Comparison of ENCODE assay signal across 15 mouse cellular contexts in genomic region chr11:107979497-107980174, GRCm38 (mm10).
DNase-seq lines count a peak whose midpoint lies in the region; ATAC-seq and TF ChIP-seq lines count a peak whose summit lies in the region.
"Had no signal": no experiment of that assay in that cellular context is flagged by ENCODE, and none has a peak within 500 bp of the region (broad histone marks: within the 10 kb centered on the region; RNA-seq: fewer than 3 reads in every experiment).

No protein-coding gene starts in this region.

- no peak overlapping the region for H3K4me3 ChIP-seq in hindbrain, embryonic 12.5 days
- H3K4me3 ChIP-seq in hindbrain, embryonic 10.5 days: no peak overlapping the region
- H3K4me3 ChIP-seq in midbrain, embryonic 12.5 days: no peak overlapping the region
- no peak overlapping the region for H3K4me3 ChIP-seq in olfactory bulb, adult 2 months (ENCODE audit: insufficient read depth, low read depth, low read length)
- H3K4me3 ChIP-seq: heart, embryonic 15.5 days had no signal

- peak; percentile 64; the same call in 1 of the 2 replicates for ATAC-seq in hindbrain, embryonic 12.5 days (ENCODE audit: low FRiP score)
- peak; percentile 78 for ATAC-seq in midbrain, embryonic 12.5 days (ENCODE audit: low FRiP score, low read depth)

- no peaks in the 10 kb centered on the region for H3K9me3 ChIP-seq in hindbrain, embryonic 12.5 days (replicated peaks)
- no peaks in the 10 kb centered on the region for H3K9me3 ChIP-seq in hindbrain, embryonic 10.5 days
- H3K9me3 ChIP-seq in midbrain, embryonic 12.5 days: no peaks in the 10 kb centered on the region
- H3K9me3 ChIP-seq: heart, embryonic 15.5 days had no signal

- intact Hi-C loops in heart, postnatal 25 days (cut with DNase I): no loop called here

- peak overlapping the region; percentile 48 for H3K27ac ChIP-seq in hindbrain, embryonic 12.5 days
- H3K27ac ChIP-seq in hindbrain, embryonic 10.5 days: no peak overlapping the region
- H3K27ac ChIP-seq in midbrain, embryonic 12.5 days (replicated peaks): peak overlapping the region; percentile 27
- H3K27ac ChIP-seq in olfactory bulb, adult 2 months (ENCODE audit: insufficient read depth, low read depth, low read length): 0 out of 2 replicates have a peak overlapping the region, but pooled peaks have one; percentile 36
- H3K27ac ChIP-seq: heart, embryonic 15.5 days; liver, embryonic 14.5 days had no signal

- H3K4me1 ChIP-seq in hindbrain, embryonic 12.5 days: peaks cover 21% of the 10 kb centered on the region
- peaks cover 28% of the 10 kb centered on the region for H3K4me1 ChIP-seq in hindbrain, embryonic 10.5 days (replicated peaks)
- H3K4me1 ChIP-seq in midbrain, embryonic 12.5 days: peaks cover 18% of the 10 kb centered on the region
- H3K4me1 ChIP-seq in olfactory bulb, adult 2 months (ENCODE audit: control insufficient read depth, insufficient read depth, low read length): peaks cover 36% of the 10 kb centered on the region

- TF ChIP-seq CTCF in brain, embryonic 14.5 days (IDR thresholded peaks at IDR 0.05; ENCODE audit: borderline replicate concordance, extremely low read depth, insufficient read depth, insufficient read length): no peak
- no peak for TF ChIP-seq CTCF in olfactory bulb, adult 2 months (IDR thresholded peaks at IDR 0.05; ENCODE audit: insufficient read depth, low read depth, low read length)

- WGBS in hindbrain, embryonic 12.5 days: 31% methylated on average over 22 of the region's 22 CpGs
- 37% methylated on average over 22 of the region's 22 CpGs for WGBS in hindbrain, embryonic 10.5 days
- WGBS in midbrain, embryonic 12.5 days: 15% methylated on average over 22 of the region's 22 CpGs
- WGBS in olfactory bulb, adult 2 months: 20% methylated on average over 22 of the region's 22 CpGs

- no peak overlapping the region; the same call in 1 of the 2 replicates for H3K9ac ChIP-seq in hindbrain, embryonic 12.5 days
- H3K9ac ChIP-seq in midbrain, embryonic 12.5 days (replicated peaks): no peak overlapping the region
- H3K9ac ChIP-seq: heart, embryonic 15.5 days; liver, embryonic 14.5 days had no signal

- no peaks in the 10 kb centered on the region for H3K27me3 ChIP-seq in hindbrain, embryonic 12.5 days
- H3K27me3 ChIP-seq in hindbrain, embryonic 10.5 days (ENCODE audit: insufficient read depth, poor library complexity, severe bottlenecking): peaks cover 17% of the 10 kb centered on the region; the same call in 1 of the 2 replicates
- H3K27me3 ChIP-seq in midbrain, embryonic 12.5 days: peaks cover 26% of the 10 kb centered on the region
- H3K27me3 ChIP-seq: heart, embryonic 15.5 days had no signal

- no peaks in the 10 kb centered on the region for H3K36me3 ChIP-seq in hindbrain, embryonic 12.5 days
- H3K36me3 ChIP-seq in hindbrain, embryonic 10.5 days: no peaks in the 10 kb centered on the region
- H3K36me3 ChIP-seq in midbrain, embryonic 12.5 days: no peaks in the 10 kb centered on the region

- DNase-seq in hindbrain, embryonic 10.5 days (ENCODE audit: low spot score): no peak
- peak; percentile 77 for DNase-seq in brain, embryonic 14.5 days (ENCODE audit: low read depth)
- DNase-seq in heart, postnatal 25 days (ENCODE audit: low spot score): no peak
- DNase-seq in layer of hippocampus, adult 18-20 months (ENCODE audit: low spot score in 2 of 2): no peak
- no peak for DNase-seq in adrenal gland, postnatal 4 days (ENCODE audit: low spot score in 2 of 2)
- DNase-seq: adrenal gland, postnatal 36 days; heart, adult 11 months; kidney, postnatal 25 days; layer of hippocampus, postnatal 36 days; thymus, postnatal 36 days had no signal

- peak overlapping the region; percentile 11; the same call in 1 of the 2 replicates for H3K4me2 ChIP-seq in hindbrain, embryonic 12.5 days (replicated peaks)
- H3K4me2 ChIP-seq in midbrain, embryonic 12.5 days (replicated peaks): peak overlapping the region; percentile 41
- H3K4me2 ChIP-seq: heart, embryonic 15.5 days had no signal

- no peak for TF ChIP-seq POLR2A in brain, embryonic 14.5 days (IDR thresholded peaks at IDR 0.05; ENCODE audit: borderline replicate concordance, extremely low read depth, insufficient read depth, insufficient read length, poor library complexity, severe bottlenecking)
- no peak for TF ChIP-seq POLR2A in olfactory bulb, adult 2 months (IDR thresholded peaks at IDR 0.05; ENCODE audit: insufficient read depth, low read depth, low read length)
